Mouse (Mus musculus) cortical plate, adult 2 months (tissue): ENCODE data around the gene Shisal1.

Experiments
- CTCF ChIP-seq: fragments of 200-500 bp; IDR thresholded peaks from 2 replicates; pipeline ENCODE4 v1.5.1; 2011; ENCODE audit warnings: mild to moderate bottlenecking, control low read depth, low read length; ENCODE audit not compliant: insufficient read depth; ENCODE audit errors: extremely low read depth
- POLR2A ChIP-seq: fragments of 200-500 bp; IDR thresholded peaks from 2 replicates; pipeline ENCODE4 v1.6.1; 2011; ENCODE audit warnings: mild to moderate bottlenecking, low read length, control low read depth; ENCODE audit not compliant: insufficient read depth; ENCODE audit errors: extremely low read depth

- TF ChIP-seq CTCF (no peak), POLR2A (no peak)
Measured at GRCm38 (mm10) chr15:84444181-84444580, 2.7 kb downstream of the Shisal1 start.
